9 mouse cellular contexts compared by ENCODE assay signal in genomic region chr3:82047100-82047753, GRCm38 (mm10). TPM values are rescaled to one million over a fixed set of nuclear protein-coding genes. Genes with fewer than 3 reads are reported as not detected.
A peak's percentile ranks its signal among the peaks of the same experiment; 100 is the strongest.
DNase-seq lines count a peak whose midpoint lies in the region; ATAC-seq and TF ChIP-seq lines count a peak whose summit lies in the region.
"Had no signal": no experiment of that assay in that cellular context is flagged by ENCODE, and none has a peak within 500 bp of the region (broad histone marks: within the 10 kb centered on the region; RNA-seq: fewer than 3 reads in every experiment).

No protein-coding gene starts in this region.

- no peak overlapping the region for H3K4me3 ChIP-seq in kidney, adult 2 months (ENCODE audit: insufficient read depth, low read depth, low read length)
- no peak overlapping the region for H3K4me3 ChIP-seq in C2C12 (ENCODE audit: insufficient read depth, poor library complexity, severe bottlenecking)
- no peak overlapping the region for H3K4me3 ChIP-seq in embryonic facial prominence, embryonic 10.5 days
- H3K4me3 ChIP-seq in kidney, embryonic 14.5 days (ENCODE audit: low read length) = no peak overlapping the region
- no peak overlapping the region for H3K4me3 ChIP-seq in midbrain, embryonic 16.5 days (ENCODE audit: low read depth, low read length)
- H3K4me3 ChIP-seq in intestine, embryonic 15.5 days (replicated peaks) = no peak overlapping the region
- H3K4me3 ChIP-seq: limb, embryonic 13.5 days had no signal

- H3K9ac ChIP-seq in kidney, embryonic 14.5 days (ENCODE audit: low read depth, low read length) = no peak overlapping the region
- H3K9ac ChIP-seq in midbrain, embryonic 16.5 days (ENCODE audit: low read depth, low read length) = no peak overlapping the region
- H3K9ac ChIP-seq in intestine, embryonic 15.5 days = no peak overlapping the region
- H3K9ac ChIP-seq: limb, embryonic 13.5 days had no signal

- no peaks in the 10 kb centered on the region for H3K4me1 ChIP-seq in kidney, adult 2 months (ENCODE audit: control insufficient read depth, insufficient read depth, low read length)
- peaks cover 29% of the 10 kb centered on the region for H3K4me1 ChIP-seq in embryonic facial prominence, embryonic 10.5 days
- no peaks in the 10 kb centered on the region for H3K4me1 ChIP-seq in kidney, embryonic 14.5 days (ENCODE audit: control insufficient read depth, insufficient read depth, low read length)
- H3K4me1 ChIP-seq in midbrain, embryonic 16.5 days (ENCODE audit: control insufficient read depth, insufficient read depth, low read length) = 0 out of 2 replicates have a peak, but pooled peaks cover 5% of the 10 kb centered on the region
- no peaks in the 10 kb centered on the region for H3K4me1 ChIP-seq in intestine, embryonic 15.5 days (replicated peaks)

- no peaks in the 10 kb centered on the region for H3K27me3 ChIP-seq in kidney, adult 2 months (replicated peaks; ENCODE audit: control insufficient read depth, insufficient read depth, low read length)
- H3K27me3 ChIP-seq in C2C12 (ENCODE audit: control insufficient read depth, insufficient read depth, insufficient read length) = peaks cover 10% of the 10 kb centered on the region
- no peaks in the 10 kb centered on the region for H3K27me3 ChIP-seq in embryonic facial prominence, embryonic 10.5 days (replicated peaks; ENCODE audit: low read depth, poor library complexity, severe bottlenecking)
- no peaks in the 10 kb centered on the region for H3K27me3 ChIP-seq in kidney, embryonic 14.5 days (ENCODE audit: control insufficient read depth, insufficient read depth, low read length)
- no peaks in the 10 kb centered on the region for H3K27me3 ChIP-seq in midbrain, embryonic 16.5 days (ENCODE audit: control insufficient read depth, insufficient read depth, low read depth, low read length)
- H3K27me3 ChIP-seq in intestine, embryonic 15.5 days (replicated peaks) = no peaks in the 10 kb centered on the region
- H3K27me3 ChIP-seq: limb, embryonic 13.5 days had no signal

- H3K79me2 ChIP-seq in C2C12 (ENCODE audit: control insufficient read depth, insufficient read depth) = no peaks in the 10 kb centered on the region

- TF ChIP-seq POLR2A in kidney, adult 2 months (IDR thresholded peaks at IDR 0.05; ENCODE audit: low read depth, low read length) = no peak

- WGBS in kidney, adult 2 months = 31% methylated on average over 8 of the region's 8 CpGs
- 28% methylated on average over 8 of the region's 8 CpGs for WGBS in embryonic facial prominence, embryonic 10.5 days
- WGBS in kidney, embryonic 14.5 days = 33% methylated on average over 8 of the region's 8 CpGs
- 30% methylated on average over 8 of the region's 8 CpGs for WGBS in midbrain, embryonic 16.5 days
- WGBS in intestine, embryonic 15.5 days = 31% methylated on average over 8 of the region's 8 CpGs

- H3ac ChIP-seq in C2C12 (ENCODE audit: control insufficient read depth, insufficient read length, low read depth) = no peak overlapping the region

- no peaks in the 10 kb centered on the region for H3K9me3 ChIP-seq in embryonic facial prominence, embryonic 10.5 days
- no peaks in the 10 kb centered on the region for H3K9me3 ChIP-seq in kidney, embryonic 14.5 days (ENCODE audit: control insufficient read depth, low read length)
- H3K9me3 ChIP-seq in midbrain, embryonic 16.5 days (replicated peaks; ENCODE audit: control insufficient read depth, low read length, poor library complexity, severe bottlenecking) = no peaks in the 10 kb centered on the region
- H3K9me3 ChIP-seq in intestine, embryonic 15.5 days = no peaks in the 10 kb centered on the region
- H3K9me3 ChIP-seq: limb, embryonic 13.5 days had no signal

- ATAC-seq in kidney, embryonic 14.5 days (ENCODE audit: low FRiP score, low TSS enrichment) = 0 out of 2 replicates have a peak, but pooled peaks have one; percentile 68
- peak; percentile 89 for ATAC-seq in midbrain, embryonic 16.5 days
- no peak for ATAC-seq in intestine, embryonic 15.5 days

- DNase-seq in kidney, adult 2 months = peak; percentile 36
- DNase-seq in kidney, adult 11 months = no peak
- DNase-seq in ZHBTc4 (ENCODE audit: low read depth, low spot score) = peak; percentile 46
- DNase-seq in embryonic facial prominence, embryonic 10.5 days (ENCODE audit: low spot score) = peak; percentile 35

- no peaks in the 10 kb centered on the region for H3K36me3 ChIP-seq in kidney, adult 2 months (ENCODE audit: control insufficient read depth, insufficient read depth, low read length)
- H3K36me3 ChIP-seq in C2C12 (ENCODE audit: control insufficient read depth, insufficient read depth) = no peaks in the 10 kb centered on the region
- H3K36me3 ChIP-seq in embryonic facial prominence, embryonic 10.5 days (replicated peaks) = no peaks in the 10 kb centered on the region
- H3K36me3 ChIP-seq in kidney, embryonic 14.5 days (ENCODE audit: control insufficient read depth, insufficient read depth, low read length) = no peaks in the 10 kb centered on the region; the same call in 1 of the 2 replicates
- peaks cover 7% of the 10 kb centered on the region; the same call in 1 of the 2 replicates for H3K36me3 ChIP-seq in midbrain, embryonic 16.5 days (ENCODE audit: control insufficient read depth, insufficient read depth, low read length)
- H3K36me3 ChIP-seq in intestine, embryonic 15.5 days = no peaks in the 10 kb centered on the region
- H3K36me3 ChIP-seq: limb, embryonic 13.5 days had no signal

- peak; percentile 68 for TF ChIP-seq CTCF in kidney, adult 2 months (conservative IDR thresholded peaks at IDR 0.05; ENCODE audit: insufficient read depth, insufficient read length, low read depth, low read length)
- peak; percentile 12 for TF ChIP-seq CTCF in C2C12 (IDR thresholded peaks at IDR 0.05; ENCODE audit: control insufficient read depth, insufficient read depth, insufficient read length)

- no peak overlapping the region for H3K4me2 ChIP-seq in kidney, embryonic 14.5 days (replicated peaks; ENCODE audit: low read depth, low read length)
- no peak overlapping the region for H3K4me2 ChIP-seq in midbrain, embryonic 16.5 days (ENCODE audit: low read length)
- H3K4me2 ChIP-seq in intestine, embryonic 15.5 days (replicated peaks) = no peak overlapping the region
- H3K4me2 ChIP-seq: limb, embryonic 13.5 days had no signal

- H3K27ac ChIP-seq in kidney, adult 2 months (ENCODE audit: insufficient read depth, low read depth, low read length) = no peak overlapping the region
- H3K27ac ChIP-seq in embryonic facial prominence, embryonic 10.5 days (replicated peaks) = no peak overlapping the region
- no peak overlapping the region for H3K27ac ChIP-seq in kidney, embryonic 14.5 days (ENCODE audit: low read depth, low read length)
- H3K27ac ChIP-seq in midbrain, embryonic 16.5 days (ENCODE audit: low read length) = no peak overlapping the region
- no peak overlapping the region for H3K27ac ChIP-seq in intestine, embryonic 15.5 days
- H3K27ac ChIP-seq: limb, embryonic 13.5 days had no signal

- no peaks in the 10 kb centered on the region for H3K79me3 ChIP-seq in C2C12 (ENCODE audit: low read depth)

TF ChIP-seq in C2C12, 6 proteins besides CTCF, POLR2A, EP300 and RAD21:
- TF ChIP-seq MYOG (IDR thresholded peaks at IDR 0.05; ENCODE audit: control insufficient read depth, extremely low read depth, insufficient read length) = no peak
- TF ChIP-seq CEBPB (IDR thresholded peaks at IDR 0.05; ENCODE audit: low read depth) = no peak
- TF ChIP-seq USF1 (IDR thresholded peaks at IDR 0.05; ENCODE audit: low read depth) = no peak
- no peak for TF ChIP-seq MYOD1 (IDR thresholded peaks at IDR 0.05; ENCODE audit: control insufficient read depth, insufficient read length, low read depth)
- TF ChIP-seq MAX (IDR thresholded peaks at IDR 0.05) = no peak
- no peak for TF ChIP-seq FOSL1 (IDR thresholded peaks at IDR 0.05; ENCODE audit: insufficient read depth, low read length, poor library complexity, severe bottlenecking)

RNA-seq across cellular contexts. Expression of gene Gucy1b1, which starts 27.3 kb away (rescaled TPM):
- 5.3 and 6.7 TPM in 2 replicates for polyA plus RNA-seq in kidney, adult 2 months (2012; rRNA removed)
- not detected for polyA plus RNA-seq in C2C12 (2012; fragmentation: generic; extraction: Trizol)
- polyA plus RNA-seq in embryonic facial prominence, embryonic 10.5 days (2016; fragmentation: Nextera tagmentation; extraction: Ambion mirVana) = 3.2 and 3.5 TPM in 2 replicates
- 19.4 and 35.4 TPM in 2 replicates for polyA plus RNA-seq in kidney, embryonic 14.5 days (2014; fragmentation: Nextera tagmentation; extraction: Ambion mirVana)
- 58.6 and 65.9 TPM in 2 replicates for polyA plus RNA-seq in midbrain, embryonic 16.5 days (2015; fragmentation: Nextera tagmentation; extraction: Ambion mirVana)
- 60.6 and 66.7 TPM in 2 replicates for polyA plus RNA-seq in intestine, embryonic 15.5 days (2015; fragmentation: Nextera tagmentation; extraction: Ambion mirVana)
